Mouse (Mus musculus): ENCODE data around the gene Camsap3. TPM values are rescaled to one million over a fixed set of nuclear protein-coding genes. Genes with fewer than 3 reads are reported as not detected.

Camsap3 gene
- polyA plus RNA-seq, 1 experiment from 2014 or later, result 3.5 TPM

DNA sequence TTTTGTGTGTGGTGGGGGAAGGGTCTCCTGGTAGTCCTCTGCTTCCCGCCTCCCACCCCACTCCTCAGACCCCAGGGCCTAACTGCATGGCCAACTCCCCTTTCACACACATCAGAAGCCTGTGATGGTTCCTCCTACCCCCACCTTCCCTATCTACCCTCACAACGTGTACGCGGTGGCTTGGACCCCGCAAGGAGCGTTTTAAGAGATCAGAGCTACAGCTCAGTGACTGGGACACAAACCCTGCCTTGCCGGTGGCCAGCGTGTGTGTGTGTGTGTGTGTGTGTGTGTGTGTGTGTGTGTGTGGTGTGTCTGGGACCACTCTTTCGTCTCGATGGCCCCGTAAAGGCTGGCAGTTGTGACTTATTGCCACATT is 1.2 kb downstream of the Camsap3 start:
- H3K4me2 ChIP-seq, result peak overlapping the region; percentile 87
- no peak overlapping the region for H3K27ac ChIP-seq (ENCODE audit: low read depth, low read length)
- no peaks in the 10 kb centered on the region for H3K36me3 ChIP-seq (ENCODE audit: control insufficient read depth, insufficient read depth, low read length)
- H3K4me3 ChIP-seq (ENCODE audit: low read depth, low read length), result peak overlapping the region; percentile 76
- whole genome bisulfite sequencing, result 10% methylated on average over 11 of the region's 11 CpGs
- peak overlapping the region; percentile 67 for H3K9ac ChIP-seq (ENCODE audit: low read depth, low read length)
- 0 out of 2 replicates have a peak, but pooled peaks have one; percentile 35 for ATAC-seq (replicated peaks; ENCODE audit: low FRiP score)
- H3K27me3 ChIP-seq (replicated peaks; ENCODE audit: control insufficient read depth, insufficient read depth, low read length), result peaks cover 8% of the 10 kb centered on the region; the same call in 1 of the 2 replicates
- no peak for DNase-seq (ENCODE audit: low spot score)
- H3K9me3 ChIP-seq (ENCODE audit: control insufficient read depth, low read length), result no peaks in the 10 kb centered on the region
- H3K4me1 ChIP-seq (replicated peaks; ENCODE audit: control insufficient read depth, insufficient read depth, low read length), result peaks cover 5% of the 10 kb centered on the region

DNA sequence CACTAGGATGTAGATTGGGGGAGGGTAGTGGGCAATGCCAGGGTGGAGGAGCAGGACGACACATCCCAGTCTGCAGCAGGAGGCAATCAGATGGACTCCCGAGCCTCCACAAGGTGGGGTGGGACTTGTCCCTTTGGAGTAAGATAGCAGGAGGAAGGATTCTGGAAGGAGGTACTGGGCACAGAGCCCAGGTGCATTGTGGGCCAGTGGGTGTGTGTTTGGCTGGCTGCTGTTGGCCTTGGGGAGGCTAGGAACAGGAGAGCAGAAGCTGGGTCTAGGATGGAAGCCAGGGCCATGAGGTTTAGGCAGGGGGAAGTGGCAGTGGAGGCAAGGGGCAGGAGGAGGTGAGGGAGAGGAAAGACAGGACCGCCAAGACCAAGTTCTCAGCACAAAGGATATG is 6.4 kb downstream of the Camsap3 start:
- no peak for ATAC-seq (replicated peaks; ENCODE audit: low FRiP score)
- Histone ChIP-seq H3K4me2 (no peak overlapping the region), H3K4me3 (ENCODE audit: low read depth, low read length) (no peak overlapping the region), H3K9me3 (ENCODE audit: control insufficient read depth, low read length) (no peaks in the 10 kb centered on the region), H3K27ac (ENCODE audit: low read depth, low read length) (no peak overlapping the region), H3K4me1 (replicated peaks; ENCODE audit: control insufficient read depth, insufficient read depth, low read length) (no peaks in the 10 kb centered on the region), H3K27me3 (replicated peaks; ENCODE audit: control insufficient read depth, insufficient read depth, low read length) (no peaks in the 10 kb centered on the region), H3K9ac (ENCODE audit: low read depth, low read length) (no peak overlapping the region), H3K36me3 (ENCODE audit: control insufficient read depth, insufficient read depth, low read length) (no peaks in the 10 kb centered on the region; the same call in 1 of the 2 replicates)
- 53% methylated on average over 3 of the region's 3 CpGs for WGBS
- no peak for DNase-seq (ENCODE audit: low spot score)

- Histone ChIP-seq H3K4me3 (ENCODE audit: low read depth, low read length) (no peak overlapping the region), H3K27ac (ENCODE audit: low read depth, low read length) (no peak overlapping the region), H3K4me1 (replicated peaks; ENCODE audit: control insufficient read depth, insufficient read depth, low read length) (no peaks in the 10 kb centered on the region), H3K36me3 (ENCODE audit: control insufficient read depth, insufficient read depth, low read length) (no peaks in the 10 kb centered on the region; the same call in 1 of the 2 replicates), H3K27me3 (replicated peaks; ENCODE audit: control insufficient read depth, insufficient read depth, low read length) (no peaks in the 10 kb centered on the region), H3K9me3 (ENCODE audit: control insufficient read depth, low read length) (no peaks in the 10 kb centered on the region), H3K9ac (ENCODE audit: low read depth, low read length) (no peak overlapping the region), H3K4me2 (no peak overlapping the region)
- DNase-seq (ENCODE audit: low spot score), result no peak
- no peak for ATAC-seq (replicated peaks; ENCODE audit: low FRiP score)
- 83% methylated on average over 2 of the region's 2 CpGs for WGBS
Observed at GRCm38 (mm10) chr8:3594466-3594865, 7.4 kb downstream of the Camsap3 start.

- H3K36me3 ChIP-seq (ENCODE audit: control insufficient read depth, insufficient read depth, low read length), result no peaks in the 10 kb centered on the region; the same call in 1 of the 2 replicates
- DNase-seq (ENCODE audit: low spot score) (no peak), ATAC-seq (replicated peaks; ENCODE audit: low FRiP score) (peak; percentile 30; the same call in 1 of the 2 replicates)
- H3K27ac ChIP-seq (ENCODE audit: low read depth, low read length), result no peak overlapping the region
- WGBS, result 63% methylated on average over 3 of the region's 3 CpGs
- H3K4me3 ChIP-seq (ENCODE audit: low read depth, low read length), result no peak overlapping the region
- no peak overlapping the region for H3K4me2 ChIP-seq
- H3K27me3 ChIP-seq (replicated peaks; ENCODE audit: control insufficient read depth, insufficient read depth, low read length), result no peaks in the 10 kb centered on the region
- no peaks in the 10 kb centered on the region for H3K9me3 ChIP-seq (ENCODE audit: control insufficient read depth, low read length)
- H3K9ac ChIP-seq (ENCODE audit: low read depth, low read length), result no peak overlapping the region
- no peaks in the 10 kb centered on the region for H3K4me1 ChIP-seq (replicated peaks; ENCODE audit: control insufficient read depth, insufficient read depth, low read length)
Observed at GRCm38 (mm10) chr8:3598054-3598453, 11.0 kb downstream of the Camsap3 start.

- no peak overlapping the region for H3K4me3 ChIP-seq (ENCODE audit: low read depth, low read length)
- H3K9ac ChIP-seq (ENCODE audit: low read depth, low read length), result no peak overlapping the region
- H3K27me3 ChIP-seq (replicated peaks; ENCODE audit: control insufficient read depth, insufficient read depth, low read length), result no peaks in the 10 kb centered on the region
- ATAC-seq (replicated peaks; ENCODE audit: low FRiP score) (no peak), DNase-seq (ENCODE audit: low spot score) (no peak)
- no peak overlapping the region for H3K27ac ChIP-seq (ENCODE audit: low read depth, low read length)
- H3K36me3 ChIP-seq (ENCODE audit: control insufficient read depth, insufficient read depth, low read length), result no peaks in the 10 kb centered on the region; the same call in 1 of the 2 replicates
- H3K4me1 ChIP-seq (replicated peaks; ENCODE audit: control insufficient read depth, insufficient read depth, low read length), result no peaks in the 10 kb centered on the region
- H3K4me2 ChIP-seq, result no peak overlapping the region
- WGBS, result 62% methylated on average over 1 of the region's 1 CpGs
- no peaks in the 10 kb centered on the region for H3K9me3 ChIP-seq (ENCODE audit: control insufficient read depth, low read length)
Observed at GRCm38 (mm10) chr8:3599219-3599618, 12.1 kb downstream of the Camsap3 start.

- Histone ChIP-seq H3K27ac (ENCODE audit: low read depth, low read length) (no peak overlapping the region), H3K9ac (ENCODE audit: low read depth, low read length) (no peak overlapping the region), H3K9me3 (ENCODE audit: control insufficient read depth, low read length) (no peaks in the 10 kb centered on the region), H3K27me3 (replicated peaks; ENCODE audit: control insufficient read depth, insufficient read depth, low read length) (no peaks in the 10 kb centered on the region), H3K4me3 (ENCODE audit: low read depth, low read length) (no peak overlapping the region), H3K4me1 (replicated peaks; ENCODE audit: control insufficient read depth, insufficient read depth, low read length) (no peaks in the 10 kb centered on the region), H3K36me3 (ENCODE audit: control insufficient read depth, insufficient read depth, low read length) (no peaks in the 10 kb centered on the region; the same call in 1 of the 2 replicates), H3K4me2 (no peak overlapping the region)
- DNase-seq (ENCODE audit: low spot score) (no peak), ATAC-seq (replicated peaks; ENCODE audit: low FRiP score) (no peak)
- 84% methylated on average over 6 of the region's 6 CpGs for WGBS
Observed at GRCm38 (mm10) chr8:3600401-3600800, 13.3 kb downstream of the Camsap3 start.

- Histone ChIP-seq H3K9ac (ENCODE audit: low read depth, low read length) (no peak overlapping the region), H3K4me1 (replicated peaks; ENCODE audit: control insufficient read depth, insufficient read depth, low read length) (no peaks in the 10 kb centered on the region), H3K4me3 (ENCODE audit: low read depth, low read length) (no peak overlapping the region), H3K27me3 (replicated peaks; ENCODE audit: control insufficient read depth, insufficient read depth, low read length) (no peaks in the 10 kb centered on the region), H3K36me3 (ENCODE audit: control insufficient read depth, insufficient read depth, low read length) (no peaks in the 10 kb centered on the region), H3K9me3 (ENCODE audit: control insufficient read depth, low read length) (no peaks in the 10 kb centered on the region), H3K4me2 (no peak overlapping the region), H3K27ac (ENCODE audit: low read depth, low read length) (no peak overlapping the region)
- WGBS, result 71% methylated on average over 13 of the region's 13 CpGs
- ATAC-seq (replicated peaks; ENCODE audit: low FRiP score) (no peak), DNase-seq (ENCODE audit: low spot score) (no peak)
Observed at GRCm38 (mm10) chr8:3603439-3603838, 16.3 kb downstream of the Camsap3 start.

- Histone ChIP-seq H3K27me3 (replicated peaks; ENCODE audit: control insufficient read depth, insufficient read depth, low read length) (no peaks in the 10 kb centered on the region), H3K9ac (ENCODE audit: low read depth, low read length) (no peak overlapping the region), H3K4me1 (replicated peaks; ENCODE audit: control insufficient read depth, insufficient read depth, low read length) (no peaks in the 10 kb centered on the region), H3K36me3 (ENCODE audit: control insufficient read depth, insufficient read depth, low read length) (peaks cover 20% of the 10 kb centered on the region), H3K4me3 (ENCODE audit: low read depth, low read length) (no peak overlapping the region), H3K4me2 (no peak overlapping the region), H3K9me3 (ENCODE audit: control insufficient read depth, low read length) (no peaks in the 10 kb centered on the region), H3K27ac (ENCODE audit: low read depth, low read length) (no peak overlapping the region)
- no peak for DNase-seq (ENCODE audit: low spot score)
- ATAC-seq (replicated peaks; ENCODE audit: low FRiP score), result no peak
- WGBS, result 73% methylated on average over 16 of the region's 16 CpGs
Observed at GRCm38 (mm10) chr8:3606593-3606992, 19.5 kb downstream of the Camsap3 start.

- H3K36me3 ChIP-seq (ENCODE audit: control insufficient read depth, insufficient read depth, low read length), result peaks cover 28% of the 10 kb centered on the region
- no peak overlapping the region for H3K27ac ChIP-seq (ENCODE audit: low read depth, low read length)
- no peak overlapping the region for H3K9ac ChIP-seq (ENCODE audit: low read depth, low read length)
- no peaks in the 10 kb centered on the region for H3K9me3 ChIP-seq (ENCODE audit: control insufficient read depth, low read length)
- H3K4me1 ChIP-seq (replicated peaks; ENCODE audit: control insufficient read depth, insufficient read depth, low read length), result no peaks in the 10 kb centered on the region
- H3K27me3 ChIP-seq (replicated peaks; ENCODE audit: control insufficient read depth, insufficient read depth, low read length), result no peaks in the 10 kb centered on the region
- no peak overlapping the region for H3K4me2 ChIP-seq
- DNase-seq (ENCODE audit: low spot score) (no peak), ATAC-seq (replicated peaks; ENCODE audit: low FRiP score) (no peak)
- 91% methylated on average over 7 of the region's 7 CpGs for WGBS
- H3K4me3 ChIP-seq (ENCODE audit: low read depth, low read length), result no peak overlapping the region
Observed at GRCm38 (mm10) chr8:3607822-3608221, 20.7 kb downstream of the Camsap3 start.

All from liver, embryonic 11.5 days (tissue).